Mouse (Mus musculus): Measurements from ENCODE around the gene Dda1. TPM values are rescaled to one million over a fixed set of nuclear protein-coding genes. Genes with fewer than 3 reads are reported as not detected.

Gene Dda1
- polyA plus RNA-seq, 1 experiment from 2014 or later: 100 TPM

DNA sequence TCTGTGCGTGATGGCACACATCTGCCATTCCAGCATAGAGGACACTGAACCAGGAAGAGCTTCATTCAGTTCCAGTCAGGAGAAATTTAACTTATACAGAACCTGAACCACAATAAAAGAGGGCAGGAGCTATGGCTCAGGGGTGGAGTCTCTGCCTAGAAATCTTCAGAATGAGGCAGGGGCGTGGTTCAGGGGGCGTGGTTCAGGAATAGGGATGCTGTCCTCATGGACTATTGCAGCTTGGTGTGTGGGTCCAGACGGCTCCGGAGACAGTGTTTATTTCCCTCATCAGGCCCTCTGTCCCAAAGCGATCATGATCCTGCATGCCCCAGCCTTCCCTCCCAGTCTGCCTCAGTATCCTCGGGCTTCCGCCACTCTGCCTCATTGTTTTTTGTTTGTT lies 14.3 kb upstream of the Dda1 start:
- Histone ChIP-seq H3K36me3 (ENCODE audit: control insufficient read depth, insufficient read depth, low read length) (peaks cover 28% of the 10 kb centered on the region), H3K9me3 (ENCODE audit: control insufficient read depth, low read length) (no peaks in the 10 kb centered on the region), H3K4me2 (ENCODE audit: low read depth, low read length) (no peak overlapping the region), H3K27me3 (replicated peaks; ENCODE audit: control insufficient read depth, insufficient read depth, low read length) (no peaks in the 10 kb centered on the region), H3K4me3 (ENCODE audit: low read depth, low read length) (no peak overlapping the region), H3K4me1 (ENCODE audit: control insufficient read depth, insufficient read depth, low read length) (no peaks in the 10 kb centered on the region), H3K27ac (replicated peaks; ENCODE audit: low read depth, low read length) (no peak overlapping the region), H3K9ac (ENCODE audit: low read depth, low read length) (no peak overlapping the region)
- no peak for DNase-seq (ENCODE audit: low spot score)
- ATAC-seq (ENCODE audit: low read depth): no peak
- WGBS: 84% methylated on average over 8 of the region's 8 CpGs

DNA sequence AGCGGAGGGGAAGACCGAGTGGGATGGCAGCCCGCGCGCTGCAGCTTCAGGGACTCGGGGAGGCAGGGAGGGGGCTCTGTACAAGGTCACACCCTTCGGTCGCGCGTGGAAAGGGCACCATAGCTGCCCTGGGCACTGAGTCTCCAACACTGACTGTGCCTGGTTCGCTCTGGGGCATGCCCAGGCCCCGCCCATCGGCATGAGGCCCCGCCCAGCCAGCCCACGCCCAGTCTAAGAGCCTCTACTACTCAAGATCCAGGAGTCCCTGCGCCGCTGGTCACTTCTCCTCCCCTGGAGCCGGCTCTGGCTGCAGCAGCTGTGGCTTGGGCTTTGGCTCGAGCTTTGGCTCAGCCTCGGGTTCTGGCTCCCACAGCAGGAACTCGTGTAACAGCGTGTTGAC lies 12.1 kb upstream of the Dda1 start:
- DNase-seq (ENCODE audit: low spot score): no peak
- ATAC-seq (ENCODE audit: low read depth): no peak
- WGBS: 60% methylated on average over 12 of the region's 22 CpGs

DNA sequence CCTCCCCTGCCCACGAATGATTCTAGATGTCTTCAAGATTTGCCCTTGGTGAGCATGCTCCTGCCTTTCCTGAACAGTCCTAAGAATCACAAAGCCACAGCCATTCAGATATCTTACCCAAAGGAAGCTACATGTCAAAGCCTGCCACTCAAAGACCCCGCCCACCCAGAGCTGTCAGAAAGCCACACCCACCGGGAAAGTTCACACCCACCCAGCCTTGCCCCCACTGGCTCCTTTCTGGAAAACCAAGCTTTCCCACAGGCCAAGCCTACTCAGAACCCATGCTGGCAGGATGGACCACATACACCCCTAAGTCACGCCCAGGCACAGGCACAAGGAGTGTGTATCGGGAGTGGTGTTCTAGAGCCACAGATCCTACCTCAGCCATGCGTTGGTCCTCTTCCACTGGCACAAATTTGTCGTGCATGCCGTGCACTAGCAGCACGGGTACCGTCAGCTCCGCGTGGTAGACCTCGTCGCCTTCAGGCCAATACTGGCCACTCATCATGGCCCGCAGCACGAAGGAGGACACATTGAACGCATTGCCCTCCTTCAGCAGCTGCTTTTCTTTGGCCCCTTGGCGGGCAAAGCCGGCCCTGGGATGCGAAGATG lies 11.2 kb upstream of the Dda1 start:
- Histone ChIP-seq H3K9ac (ENCODE audit: low read depth, low read length) (no peak overlapping the region), H3K27ac (replicated peaks; ENCODE audit: low read depth, low read length) (no peak overlapping the region), H3K4me1 (ENCODE audit: control insufficient read depth, insufficient read depth, low read length) (peaks cover 6% of the 10 kb centered on the region; the same call in 1 of the 2 replicates), H3K9me3 (ENCODE audit: control insufficient read depth, low read length) (no peaks in the 10 kb centered on the region), H3K4me3 (ENCODE audit: low read depth, low read length) (no peak overlapping the region), H3K4me2 (ENCODE audit: low read depth, low read length) (no peak overlapping the region), H3K36me3 (ENCODE audit: control insufficient read depth, insufficient read depth, low read length) (peaks cover 52% of the 10 kb centered on the region), H3K27me3 (replicated peaks; ENCODE audit: control insufficient read depth, insufficient read depth, low read length) (no peaks in the 10 kb centered on the region)
- WGBS: 86% methylated on average over 20 of the region's 20 CpGs
- no peak for DNase-seq (ENCODE audit: low spot score)
- ATAC-seq (ENCODE audit: low read depth): no peak

More for the DNA sequence above, 12.1 kb upstream of the Dda1 start:
- no peaks in the 10 kb centered on the region for H3K9me3 ChIP-seq (ENCODE audit: control insufficient read depth, low read length)
- no peak overlapping the region for H3K4me3 ChIP-seq (ENCODE audit: low read depth, low read length)
- no peak overlapping the region for H3K4me2 ChIP-seq (ENCODE audit: low read depth, low read length)
- H3K36me3 ChIP-seq (ENCODE audit: control insufficient read depth, insufficient read depth, low read length): peaks cover 50% of the 10 kb centered on the region
- no peak overlapping the region for H3K27ac ChIP-seq (replicated peaks; ENCODE audit: low read depth, low read length)
- no peaks in the 10 kb centered on the region for H3K4me1 ChIP-seq (ENCODE audit: control insufficient read depth, insufficient read depth, low read length)
- H3K9ac ChIP-seq (ENCODE audit: low read depth, low read length): no peak overlapping the region
- no peaks in the 10 kb centered on the region for H3K27me3 ChIP-seq (replicated peaks; ENCODE audit: control insufficient read depth, insufficient read depth, low read length)

- Histone ChIP-seq H3K27ac (replicated peaks; ENCODE audit: low read depth, low read length) (no peak overlapping the region), H3K4me2 (ENCODE audit: low read depth, low read length) (no peak overlapping the region), H3K4me3 (ENCODE audit: low read depth, low read length) (no peak overlapping the region), H3K36me3 (ENCODE audit: control insufficient read depth, insufficient read depth, low read length) (peaks cover 52% of the 10 kb centered on the region), H3K4me1 (ENCODE audit: control insufficient read depth, insufficient read depth, low read length) (peaks cover 18% of the 10 kb centered on the region; the same call in 1 of the 2 replicates), H3K27me3 (replicated peaks; ENCODE audit: control insufficient read depth, insufficient read depth, low read length) (no peaks in the 10 kb centered on the region), H3K9ac (ENCODE audit: low read depth, low read length) (no peak overlapping the region), H3K9me3 (ENCODE audit: control insufficient read depth, low read length) (no peaks in the 10 kb centered on the region)
- no peak for DNase-seq (ENCODE audit: low spot score)
- ATAC-seq (ENCODE audit: low read depth): no peak
- WGBS: 90% methylated on average over 6 of the region's 6 CpGs
Measured at GRCm38 (mm10) chr8:71460716-71461115, 8.3 kb upstream of the Dda1 start.

GRCm38 (mm10) chr8:71461152-71461840 lies 7.7 kb upstream of the Dda1 start:
- peaks cover 20% of the 10 kb centered on the region; the same call in 1 of the 2 replicates for H3K4me1 ChIP-seq (ENCODE audit: control insufficient read depth, insufficient read depth, low read length)
- no peak for DNase-seq (ENCODE audit: low spot score)
- no peaks in the 10 kb centered on the region for H3K27me3 ChIP-seq (replicated peaks; ENCODE audit: control insufficient read depth, insufficient read depth, low read length)
- H3K36me3 ChIP-seq (ENCODE audit: control insufficient read depth, insufficient read depth, low read length): peaks cover 52% of the 10 kb centered on the region
- 78% methylated on average over 46 of the region's 47 CpGs for WGBS
- no peak overlapping the region for H3K27ac ChIP-seq (replicated peaks; ENCODE audit: low read depth, low read length)
- no peak overlapping the region for H3K9ac ChIP-seq (ENCODE audit: low read depth, low read length)
- no peaks in the 10 kb centered on the region for H3K9me3 ChIP-seq (ENCODE audit: control insufficient read depth, low read length)
- no peak overlapping the region for H3K4me2 ChIP-seq (ENCODE audit: low read depth, low read length)
- H3K4me3 ChIP-seq (ENCODE audit: low read depth, low read length): no peak overlapping the region
- no peak for ATAC-seq (ENCODE audit: low read depth)

DNA sequence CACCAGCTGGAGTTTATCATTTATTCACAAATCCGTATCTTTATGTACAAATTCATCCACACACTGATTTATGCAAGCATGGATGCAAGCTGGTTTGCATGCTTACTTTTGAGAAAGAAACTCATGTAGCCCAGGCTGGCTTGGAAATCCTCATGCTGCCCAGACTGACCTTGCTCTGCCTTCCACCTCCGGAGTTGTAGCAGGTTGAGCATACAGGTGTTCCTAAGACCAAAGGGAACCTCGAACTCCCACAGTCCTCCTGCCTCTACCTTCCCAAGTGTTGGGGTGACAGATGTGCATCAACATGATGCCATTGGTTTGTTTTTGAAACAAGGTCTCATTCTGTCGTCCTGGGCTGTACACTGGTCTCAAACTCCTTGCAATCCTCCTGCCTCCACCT lies 6.8 kb upstream of the Dda1 start:
- no peaks in the 10 kb centered on the region for H3K9me3 ChIP-seq (ENCODE audit: control insufficient read depth, low read length)
- ATAC-seq (ENCODE audit: low read depth): no peak
- no peak overlapping the region for H3K27ac ChIP-seq (replicated peaks; ENCODE audit: low read depth, low read length)
- H3K27me3 ChIP-seq (replicated peaks; ENCODE audit: control insufficient read depth, insufficient read depth, low read length): no peaks in the 10 kb centered on the region
- peaks cover 45% of the 10 kb centered on the region for H3K36me3 ChIP-seq (ENCODE audit: control insufficient read depth, insufficient read depth, low read length)
- peak overlapping the region; percentile 93 for H3K4me2 ChIP-seq (ENCODE audit: low read depth, low read length)
- peak overlapping the region; percentile 91 for H3K4me3 ChIP-seq (ENCODE audit: low read depth, low read length)
- no peak for DNase-seq (ENCODE audit: low spot score)
- H3K9ac ChIP-seq (ENCODE audit: low read depth, low read length): peak overlapping the region; percentile 82
- peaks cover 20% of the 10 kb centered on the region; the same call in 1 of the 2 replicates for H3K4me1 ChIP-seq (ENCODE audit: control insufficient read depth, insufficient read depth, low read length)
- 68% methylated on average over 4 of the region's 4 CpGs for WGBS

- H3K4me2 ChIP-seq (ENCODE audit: low read depth, low read length): peak overlapping the region; percentile 93
- no peak for ATAC-seq (ENCODE audit: low read depth)
- H3K9ac ChIP-seq (ENCODE audit: low read depth, low read length): peak overlapping the region; percentile 82
- H3K4me3 ChIP-seq (ENCODE audit: low read depth, low read length): peak overlapping the region; percentile 91
- H3K27me3 ChIP-seq (replicated peaks; ENCODE audit: control insufficient read depth, insufficient read depth, low read length): no peaks in the 10 kb centered on the region
- H3K9me3 ChIP-seq (ENCODE audit: control insufficient read depth, low read length): no peaks in the 10 kb centered on the region
- H3K36me3 ChIP-seq (ENCODE audit: control insufficient read depth, insufficient read depth, low read length): peaks cover 42% of the 10 kb centered on the region
- peak overlapping the region; percentile 39; the same call in 1 of the 2 replicates for H3K27ac ChIP-seq (replicated peaks; ENCODE audit: low read depth, low read length)
- H3K4me1 ChIP-seq (ENCODE audit: control insufficient read depth, insufficient read depth, low read length): peaks cover 20% of the 10 kb centered on the region; the same call in 1 of the 2 replicates
- peak; percentile 54 for DNase-seq (ENCODE audit: low spot score)
- 10% methylated on average over 12 of the region's 16 CpGs for WGBS
Measured at GRCm38 (mm10) chr8:71462786-71463185, 6.2 kb upstream of the Dda1 start.

DNA sequence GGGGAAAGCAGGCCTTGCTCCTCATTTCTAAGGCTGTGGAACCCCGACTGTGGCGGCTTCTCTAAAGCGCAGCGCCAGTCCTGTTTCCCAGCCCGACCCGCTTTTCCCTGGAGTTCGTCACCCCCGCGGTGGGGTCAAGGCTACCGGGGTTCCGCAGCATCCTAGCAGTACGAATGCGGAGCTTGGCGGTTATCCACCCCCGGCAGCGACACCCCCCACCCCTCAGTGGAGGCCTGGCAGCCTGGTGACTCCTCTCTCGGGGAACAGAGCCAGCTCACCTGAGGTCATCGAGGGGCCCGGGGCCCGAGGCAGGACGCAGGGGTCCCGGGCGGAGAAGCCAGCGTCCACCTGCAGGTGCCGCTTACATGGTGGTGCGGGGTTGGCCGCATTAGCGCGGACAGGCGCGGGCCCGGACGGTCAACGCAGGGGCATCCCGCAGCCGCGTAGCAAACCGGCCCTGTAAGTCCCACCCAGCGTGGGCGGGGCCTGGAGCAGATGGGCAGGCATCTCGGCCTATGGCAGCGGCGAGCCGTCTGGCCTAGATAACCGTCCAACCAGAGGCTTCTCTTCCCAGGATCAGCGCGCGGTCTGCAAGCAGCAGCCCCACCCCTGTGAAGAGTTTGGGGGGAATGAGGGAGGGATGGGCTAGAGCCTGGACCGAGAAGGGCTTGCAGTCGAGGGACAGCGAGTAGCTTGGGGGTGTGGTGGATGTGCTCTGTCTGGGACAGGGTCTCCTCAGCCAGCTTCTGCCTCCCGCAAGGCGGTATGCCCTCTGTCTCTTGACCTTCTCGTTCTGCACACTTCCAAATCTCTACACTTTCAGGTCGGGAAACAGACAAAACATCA lies 5.6 kb upstream of the Dda1 start, which contains the start of gene Abhd8:
Abhd8 (minus strand) TSS at position 468 of the 846 bp plus-strand sequence.
- Histone ChIP-seq H3K4me2 (ENCODE audit: low read depth, low read length) (peak within 1 kb of the TSS; percentile 93), H3K4me3 (ENCODE audit: low read depth, low read length) (peak within 1 kb of the TSS; percentile 91), H3K9ac (ENCODE audit: low read depth, low read length) (peak within 1 kb of the TSS; percentile 82), H3K9me3 (ENCODE audit: control insufficient read depth, low read length) (no peaks in the 10 kb centered on the region), H3K4me1 (ENCODE audit: control insufficient read depth, insufficient read depth, low read length) (peaks cover 20% of the 10 kb centered on the region; the same call in 1 of the 2 replicates), H3K27ac (replicated peaks; ENCODE audit: low read depth, low read length) (peak within 1 kb of the TSS; percentile 90), H3K36me3 (ENCODE audit: control insufficient read depth, insufficient read depth, low read length) (peaks cover 36% of the 10 kb centered on the region), H3K27me3 (replicated peaks; ENCODE audit: control insufficient read depth, insufficient read depth, low read length) (no peaks in the 10 kb centered on the region)
- DNase-seq (ENCODE audit: low spot score) (peak; percentile 98), ATAC-seq (ENCODE audit: low read depth) (peak; percentile 88)
- WGBS: under 1% methylated on average over 26 of the region's 55 CpGs
